Mouse (Mus musculus) heart, embryonic 11.5 days (tissue): ENCODE data around the gene G430095P16Rik. TPM values are rescaled to one million over a fixed set of nuclear protein-coding genes. Genes with fewer than 3 reads are reported as not detected.

Source experiments
- ATAC-seq: fragments of 200-750 bp; cut with Nextera tagmentation; replicated peaks from 2 replicates; pipeline ENCODE4 v1.8.0; 2017; ENCODE audit warnings: moderate library complexity; ENCODE audit not compliant: insufficient number of reproducible peaks, low FRiP score, low TSS enrichment
- H3K27ac ChIP-seq: fragments of 300-500 bp; sonication (generic); 2 replicates; pipeline ENCODE4 v1.5.1; 2014; ENCODE audit warnings: mild to moderate bottlenecking, low read depth, low read length
- H3K27me3 ChIP-seq: fragments of 300-500 bp; sonication (generic); 2 replicates; pipeline ENCODE4 v1.6.1; 2014; ENCODE audit warnings: mild to moderate bottlenecking, low read length, mixed read lengths; ENCODE audit not compliant: control insufficient read depth, insufficient read depth
- H3K36me3 ChIP-seq: fragments of 300-500 bp; sonication (generic); 2 replicates; pipeline ENCODE4 v1.6.1; 2014; ENCODE audit warnings: mild to moderate bottlenecking, low read length, moderate library complexity, mixed read lengths; ENCODE audit not compliant: control insufficient read depth, insufficient read depth
- H3K4me1 ChIP-seq: fragments of 300-500 bp; sonication (generic); 2 replicates; pipeline ENCODE4 v1.6.1; 2014; ENCODE audit warnings: low read length; ENCODE audit not compliant: control insufficient read depth, insufficient read depth
- H3K4me2 ChIP-seq: fragments of 300-500 bp; sonication (generic); 2 replicates; pipeline ENCODE4 v1.6.1; 2014; ENCODE audit warnings: mild to moderate bottlenecking, moderate library complexity
- H3K4me3 ChIP-seq: fragments of 300-500 bp; sonication (generic); 2 replicates; pipeline ENCODE4 v1.5.1; 2014; ENCODE audit warnings: low read depth, low read length
- H3K9ac ChIP-seq: fragments of 300-500 bp; sonication (generic); 2 replicates; pipeline ENCODE4 v1.6.1; 2014; ENCODE audit warnings: mild to moderate bottlenecking, low read depth, low read length, moderate library complexity
- H3K9me3 ChIP-seq: fragments of 300-500 bp; sonication (generic); replicated peaks from 2 replicates; pipeline ENCODE4 v1.6.1; 2016; ENCODE audit warnings: low read length; ENCODE audit not compliant: control insufficient read depth
- WGBS: fragments of 180-500 bp; shearing (Covaris S2); extraction: QIAGEN DNeasy Blood & Tissue Kit; methylation state at CpG from one replicate; pipeline ENCODE4 v1.1.7; 2014; ENCODE audit not compliant: insufficient replicate concordance; 5-methylcytosine and 5-hydroxymethylcytosine counted together
- polyA plus RNA-seq: library from polyadenylated mRNA; unstranded; fragments of >200 nt; fragmentation: Nextera tagmentation; extraction: Ambion mirVana; gene quantifications from 2 replicates; pipeline ENCODE4 v1.2.1, GENCODE M21; 2014

The G430095P16Rik gene
- polyA plus RNA-seq, 1 experiment from 2014 or later: 5.4 TPM

GRCm38 (mm10) chr8:84706610-84707266 lies 16.1 kb upstream of the G430095P16Rik start:
- Histone ChIP-seq H3K4me2 (peak overlapping the region; percentile 57), H3K4me3 (peak overlapping the region; percentile 51), H3K36me3 (no peaks in the 10 kb centered on the region), H3K27ac (peak overlapping the region; percentile 79), H3K9me3 (no peaks in the 10 kb centered on the region), H3K9ac (peak overlapping the region; percentile 72), H3K4me1 (peaks cover 50% of the 10 kb centered on the region), H3K27me3 (peaks cover 76% of the 10 kb centered on the region)
- 3% methylated on average over 45 of the region's 45 CpGs for WGBS
- no peak; the same call in 1 of the 2 replicates for ATAC-seq

GRCm38 (mm10) chr8:84707267-84707883 lies 15.4 kb upstream of the G430095P16Rik start:
- Histone ChIP-seq H3K4me1 (peaks cover 50% of the 10 kb centered on the region), H3K9ac (peak overlapping the region; percentile 72), H3K4me3 (peak overlapping the region; percentile 51), H3K27me3 (peaks cover 76% of the 10 kb centered on the region), H3K36me3 (no peaks in the 10 kb centered on the region), H3K9me3 (no peaks in the 10 kb centered on the region), H3K27ac (peak overlapping the region; percentile 79), H3K4me2 (peak overlapping the region; percentile 57)
- ATAC-seq: peak; percentile 70
- WGBS: 3% methylated on average over 22 of the region's 22 CpGs

- H3K4me1 ChIP-seq: peaks cover 54% of the 10 kb centered on the region
Measured at GRCm38 (mm10) chr8:84708071-84708541, 14.7 kb upstream of the G430095P16Rik start.

GRCm38 (mm10) chr8:84708774-84709475 lies 13.9 kb upstream of the G430095P16Rik start:
- Histone ChIP-seq H3K36me3 (no peaks in the 10 kb centered on the region), H3K4me3 (no peak overlapping the region), H3K9ac (0 out of 2 replicates have a peak overlapping the region, but pooled peaks have one; percentile 8), H3K4me2 (no peak overlapping the region; the same call in 1 of the 2 replicates), H3K27ac (no peak overlapping the region; the same call in 1 of the 2 replicates), H3K4me1 (peaks cover 54% of the 10 kb centered on the region), H3K9me3 (no peaks in the 10 kb centered on the region), H3K27me3 (peaks cover 71% of the 10 kb centered on the region)
- ATAC-seq: peak; percentile 58
- 14% methylated on average over 12 of the region's 12 CpGs for WGBS

More at GRCm38 (mm10) chr8:84708071-84708541, 14.7 kb upstream of the G430095P16Rik start:
- peak overlapping the region; percentile 57 for H3K4me2 ChIP-seq
- 5% methylated on average over 15 of the region's 15 CpGs for WGBS
- no peak for ATAC-seq
- H3K9ac ChIP-seq: peak overlapping the region; percentile 72; the same call in 1 of the 2 replicates
- no peaks in the 10 kb centered on the region for H3K36me3 ChIP-seq
- no peaks in the 10 kb centered on the region for H3K9me3 ChIP-seq
- H3K27me3 ChIP-seq: peaks cover 73% of the 10 kb centered on the region
- H3K27ac ChIP-seq: peak overlapping the region; percentile 79
- H3K4me3 ChIP-seq: peak overlapping the region; percentile 51

- no peak overlapping the region for H3K9ac ChIP-seq
- peaks cover 47% of the 10 kb centered on the region for H3K4me1 ChIP-seq
- no peaks in the 10 kb centered on the region for H3K36me3 ChIP-seq
- H3K27me3 ChIP-seq: peaks cover 71% of the 10 kb centered on the region
- 94% methylated on average over 1 of the region's 1 CpGs for WGBS
- no peak overlapping the region for H3K27ac ChIP-seq
- H3K9me3 ChIP-seq: no peaks in the 10 kb centered on the region
- no peak overlapping the region for H3K4me2 ChIP-seq
- no peak overlapping the region for H3K4me3 ChIP-seq
- no peak for ATAC-seq
Measured at GRCm38 (mm10) chr8:84709931-84710330, 12.9 kb upstream of the G430095P16Rik start.

- Histone ChIP-seq H3K4me1 (peaks cover 53% of the 10 kb centered on the region), H3K4me3 (no peak overlapping the region), H3K27me3 (peaks cover 72% of the 10 kb centered on the region), H3K9ac (peak overlapping the region; percentile 40; the same call in 1 of the 2 replicates), H3K9me3 (no peaks in the 10 kb centered on the region), H3K4me2 (no peak overlapping the region), H3K36me3 (no peaks in the 10 kb centered on the region), H3K27ac (peak overlapping the region; percentile 76)
- 48% methylated on average over 3 of the region's 3 CpGs for WGBS
- no peak for ATAC-seq
Measured at GRCm38 (mm10) chr8:84711312-84711711, 11.5 kb upstream of the G430095P16Rik start.

- H3K4me2 ChIP-seq: peak overlapping the region; percentile 4; the same call in 1 of the 2 replicates
- H3K36me3 ChIP-seq: no peaks in the 10 kb centered on the region
- peaks cover 48% of the 10 kb centered on the region for H3K4me1 ChIP-seq
- WGBS: 20% methylated on average over 9 of the region's 11 CpGs
- peak overlapping the region; percentile 64 for H3K9ac ChIP-seq
- H3K27me3 ChIP-seq: peaks cover 72% of the 10 kb centered on the region
- peak; percentile 23 for ATAC-seq
- no peak overlapping the region for H3K4me3 ChIP-seq
- H3K9me3 ChIP-seq: no peaks in the 10 kb centered on the region
- H3K27ac ChIP-seq: peak overlapping the region; percentile 76
Measured at GRCm38 (mm10) chr8:84711933-84712758, 10.7 kb upstream of the G430095P16Rik start.

GRCm38 (mm10) chr8:84712759-84713120 lies 10.1 kb upstream of the G430095P16Rik start:
- peaks cover 72% of the 10 kb centered on the region for H3K27me3 ChIP-seq
- 32% methylated on average over 3 of the region's 3 CpGs for WGBS
- H3K9ac ChIP-seq: 0 out of 2 replicates have a peak overlapping the region, but pooled peaks have one; percentile 28
- no peak for ATAC-seq
- H3K9me3 ChIP-seq: no peaks in the 10 kb centered on the region
- H3K36me3 ChIP-seq: no peaks in the 10 kb centered on the region
- peaks cover 42% of the 10 kb centered on the region for H3K4me1 ChIP-seq
- H3K4me2 ChIP-seq: no peak overlapping the region
- peak overlapping the region; percentile 68 for H3K27ac ChIP-seq
- no peak overlapping the region for H3K4me3 ChIP-seq
